8 mouse cellular contexts compared by ENCODE assay signal in genomic region chr9:92249987-92250772, GRCm38 (mm10). TPM values are rescaled to one million over a fixed set of nuclear protein-coding genes. Genes with fewer than 3 reads are reported as not detected.
DNase-seq lines count a peak whose midpoint lies in the region; ATAC-seq lines count a peak whose summit lies in the region.

No protein-coding gene starts in this region.

- H3K36me3 ChIP-seq in hindbrain, embryonic 13.5 days, result no peaks in the 10 kb centered on the region

- H3K9me3 ChIP-seq in hindbrain, embryonic 13.5 days, result no peaks in the 10 kb centered on the region

- under 1% methylated on average over 40 of the region's 40 CpGs for WGBS in hindbrain, embryonic 13.5 days

- peaks cover 16% of the 10 kb centered on the region for H3K4me1 ChIP-seq in hindbrain, embryonic 13.5 days (replicated peaks)

- no peaks in the 10 kb centered on the region for H3K27me3 ChIP-seq in hindbrain, embryonic 13.5 days

- H3K4me2 ChIP-seq in hindbrain, embryonic 13.5 days, result peak overlapping the region; percentile 73

- H3K9ac ChIP-seq in hindbrain, embryonic 13.5 days, result peak overlapping the region; percentile 75

- H3K4me3 ChIP-seq in hindbrain, embryonic 13.5 days, result peak overlapping the region; percentile 56

- ATAC-seq in hindbrain, embryonic 13.5 days (ENCODE audit: low FRiP score), result peak; percentile 92

- H3K27ac ChIP-seq in hindbrain, embryonic 13.5 days, result peak overlapping the region; percentile 66

- DNase-seq in R1 (ENCODE audit: low read depth, low spot score), result peak; percentile 96
- DNase-seq in cerebellum, postnatal 25 days, result peak; percentile 52 to 60
- peak; percentile 8 to 14 for DNase-seq in frontal cortex, postnatal 25 days (ENCODE audit: low spot score in 2 of 2)
- DNase-seq in layer of hippocampus, postnatal 36 days, result peak; percentile 18 to 31
- DNase-seq in lung, postnatal 25 days (ENCODE audit: low spot score), result peak; percentile 84
- peak; percentile 78 for DNase-seq in retina, embryonic 14.5 days (ENCODE audit: low spot score)
- peak; percentile 22 to 28 for DNase-seq in thymus, postnatal 36 days

RNA-seq across cellular contexts. Expression of gene Plscr1, which starts 0.6 kb away (rescaled TPM):
- 10.3 and 11.2 TPM in 2 replicates for polyA plus RNA-seq in hindbrain, embryonic 13.5 days (2015; fragmentation: Nextera tagmentation; extraction: Ambion mirVana)
- total RNA-seq in layer of hippocampus, postnatal 36 days (2021), result 1 to 10 TPM; 1.6 to 1.7 TPM

RNA-seq across cellular contexts. Expression of gene Plscr2, which starts 25.2 kb away (rescaled TPM):
- 0.69 and 0.75 TPM in 2 replicates for polyA plus RNA-seq in hindbrain, embryonic 13.5 days (2015; fragmentation: Nextera tagmentation; extraction: Ambion mirVana)
- total RNA-seq in layer of hippocampus, postnatal 36 days (2021), result 1 to 10 TPM; 2.2 to 3.3 TPM

RNA-seq across cellular contexts. Expression of gene Plscr5, which starts 57.4 kb away (rescaled TPM):
- 0.14 and 0.32 TPM in 2 replicates for polyA plus RNA-seq in hindbrain, embryonic 13.5 days (2015; fragmentation: Nextera tagmentation; extraction: Ambion mirVana)
- not detected for total RNA-seq in layer of hippocampus, postnatal 36 days (2021)

RNA-seq across cellular contexts. Expression of gene 1700057G04Rik, which starts 59.0 kb away (rescaled TPM):
- not detected in 2 replicates for polyA plus RNA-seq in hindbrain, embryonic 13.5 days (2015; fragmentation: Nextera tagmentation; extraction: Ambion mirVana)
- not detected for total RNA-seq in layer of hippocampus, postnatal 36 days (2021)

Comparison
In these comparisons a context has a peak if more than half of its experiments do, and no peak if none do; other contexts are left out.
1. Peak in every context shown above with its lines: DNase-seq, ATAC-seq, H3K4me3 ChIP-seq and H3K27ac ChIP-seq.
2. DNase-seq: peak in every context shown above with its lines; median percentile 96 in R1; 84 in lung, postnatal 25 days; 78 in retina, embryonic 14.5 days; 56 in cerebellum, postnatal 25 days; 25 in thymus, postnatal 36 days; 24 in layer of hippocampus, postnatal 36 days; 11 in frontal cortex, postnatal 25 days.